Mouse (Mus musculus): ENCODE data around the gene Cited4. TPM values are rescaled to one million over a fixed set of nuclear protein-coding genes. Genes with fewer than 3 reads are reported as not detected.

Cited4 gene
- not detected for polyA plus RNA-seq (2017; shearing (Covaris generic))

GRCm38 (mm10) chr4:120666358-120667024 is at the start of gene Cited4:
TSS of gene Cited4 (plus strand) at chr4:120666572.

Other genes starting within 250 kb of the Cited4 start
- gene Slfnl1, start 134.3 kb upstream of the Cited4 start, polyA plus RNA-seq (2017; shearing (Covaris generic)), result not detected
- 23.8 TPM for gene Ctps, start 96.3 kb upstream of the Cited4 start, polyA plus RNA-seq (2017; shearing (Covaris generic))
- gene Gm8439, start 77.8 kb upstream of the Cited4 start, polyA plus RNA-seq (2017; shearing (Covaris generic)), result not detected
- not detected for gene Kcnq4, start 82.0 kb downstream of the Cited4 start, polyA plus RNA-seq (2017; shearing (Covaris generic))
- 72.1 TPM for gene Nfyc, start 165.0 kb downstream of the Cited4 start, polyA plus RNA-seq (2017; shearing (Covaris generic))
- 1.1 TPM for gene Rims3, start 188.2 kb downstream of the Cited4 start, polyA plus RNA-seq (2017; shearing (Covaris generic))

Measured in activated CD4-positive, CD25-positive, alpha-beta regulatory T cell, adult 9 weeks (primary cell).